Mouse (Mus musculus) E14TG2a.4 (cell line): ENCODE measurements at regions not wholly inside any gene's neighbourhood (a gene's known extent, or its start where the extent isn't known, plus 50 kb on each side); places are given as distances from the start of the nearest gene placed in this dataset.

Source experiments
- CTCF ChIP-seq: conservative IDR thresholded peaks from 2 replicates; pipeline ENCODE4 v1.5.1; 2014; ENCODE audit warnings: low read length
- NANOG ChIP-seq: IDR thresholded peaks from 2 replicates; pipeline ENCODE4 v1.6.1; 2014; ENCODE audit warnings: borderline replicate concordance, low read length, mixed read lengths

- TF ChIP-seq CTCF (no peak), NANOG (no peak)
Measured at GRCm38 (mm10) chr6:68736068-68736467, 1200.5 kb upstream of the Tacstd2 start.
